11 mouse cellular contexts compared by ENCODE assay signal in the genomic region with DNA sequence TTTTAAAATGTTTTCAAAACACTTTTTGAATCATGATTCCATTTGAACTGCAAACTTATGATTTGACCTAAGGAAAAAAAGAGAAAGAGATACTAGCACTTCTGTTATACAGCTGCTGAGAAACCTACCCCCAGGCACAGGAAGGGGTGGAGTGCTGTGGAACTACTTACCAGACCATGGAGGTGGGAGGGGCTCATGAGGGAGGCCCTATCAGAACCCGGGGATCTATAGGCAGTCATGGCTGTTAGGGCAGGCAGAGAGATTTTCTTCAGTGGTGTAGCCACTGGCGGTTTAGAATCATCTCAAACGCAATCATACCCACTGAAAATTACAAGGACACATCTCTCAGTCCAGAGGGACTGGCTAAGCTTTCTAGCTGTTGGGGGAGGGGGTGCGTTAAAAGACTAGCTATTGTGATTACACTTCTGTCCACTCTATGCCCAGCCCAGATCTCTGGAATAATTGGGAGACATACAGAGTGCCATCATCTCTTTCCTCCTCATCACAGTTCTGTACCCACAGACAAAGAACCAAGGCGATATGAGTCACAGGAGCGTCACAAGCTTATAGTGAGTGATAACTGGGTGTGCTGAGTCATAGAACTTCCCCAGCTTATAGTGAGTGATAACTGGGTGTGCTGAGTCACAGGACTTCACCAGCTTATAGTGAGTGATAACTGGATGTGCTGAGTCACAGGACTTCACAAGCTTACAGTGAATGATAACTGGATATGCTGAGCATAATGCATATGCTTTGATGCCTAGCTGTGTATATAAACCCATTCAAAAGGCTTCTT.
DNase-seq lines count a peak whose midpoint lies in the region; ATAC-seq lines count a peak whose summit lies in the region.
"Had no signal": no experiment of that assay in that cellular context is flagged by ENCODE, and none has a peak within 500 bp of the region (broad histone marks: within the 10 kb centered on the region; RNA-seq: fewer than 3 reads in every experiment).

No protein-coding gene starts in this region.

- peak; percentile 18 for DNase-seq in limb, embryonic 11.5 days (ENCODE audit: low spot score)
- DNase-seq in limb, embryonic 10.5 days (ENCODE audit: low spot score) = no peak
- DNase-seq in NIH3T3 (ENCODE audit: low read depth) = peak; percentile 87
- DNase-seq in cerebellum, adult 9-10 months = no peak
- no peak for DNase-seq in urinary bladder, postnatal 10 days (ENCODE audit: low spot score)
- DNase-seq: lung, adult 2 months; thymus, postnatal 14 days had no signal

- H3K36me3 ChIP-seq in limb, embryonic 11.5 days (ENCODE audit: control insufficient read depth, insufficient read depth, low read length) = no peaks in the 10 kb centered on the region
- H3K36me3 ChIP-seq in limb, embryonic 10.5 days = no peaks in the 10 kb centered on the region
- H3K36me3 ChIP-seq in stomach, embryonic 14.5 days (ENCODE audit: control insufficient read depth, insufficient read depth, low read length) = no peaks in the 10 kb centered on the region
- H3K36me3 ChIP-seq: hindbrain, embryonic 10.5 days had no signal

- no peaks in the 10 kb centered on the region for H3K9me3 ChIP-seq in limb, embryonic 11.5 days (ENCODE audit: control insufficient read depth, low read length)
- no peaks in the 10 kb centered on the region for H3K9me3 ChIP-seq in limb, embryonic 10.5 days (replicated peaks)
- H3K9me3 ChIP-seq in stomach, embryonic 14.5 days (ENCODE audit: control insufficient read depth, low read depth, low read length) = no peaks in the 10 kb centered on the region
- H3K9me3 ChIP-seq: hindbrain, embryonic 10.5 days had no signal

- H3K4me3 ChIP-seq in limb, embryonic 11.5 days (ENCODE audit: low read depth, low read length) = no peak overlapping the region
- H3K4me3 ChIP-seq in limb, embryonic 10.5 days = no peak overlapping the region
- no peak overlapping the region for H3K4me3 ChIP-seq in stomach, embryonic 14.5 days (ENCODE audit: low read depth, low read length)
- H3K4me3 ChIP-seq: hindbrain, embryonic 10.5 days had no signal

- H3K27ac ChIP-seq in limb, embryonic 11.5 days (replicated peaks; ENCODE audit: low read depth, low read length) = no peak overlapping the region
- no peak overlapping the region for H3K27ac ChIP-seq in limb, embryonic 10.5 days
- H3K27ac ChIP-seq in stomach, embryonic 14.5 days (ENCODE audit: low read length) = no peak overlapping the region
- H3K27ac ChIP-seq: hindbrain, embryonic 10.5 days had no signal

- no peaks in the 10 kb centered on the region for H3K4me1 ChIP-seq in limb, embryonic 11.5 days (ENCODE audit: control insufficient read depth, insufficient read depth, low read length)
- H3K4me1 ChIP-seq in limb, embryonic 10.5 days = peaks cover 8% of the 10 kb centered on the region; the same call in 1 of the 2 replicates
- H3K4me1 ChIP-seq in stomach, embryonic 14.5 days (ENCODE audit: control insufficient read depth, insufficient read depth, low read length) = no peaks in the 10 kb centered on the region

- H3K9ac ChIP-seq in limb, embryonic 11.5 days (ENCODE audit: low read length) = no peak overlapping the region
- H3K9ac ChIP-seq in stomach, embryonic 14.5 days (replicated peaks; ENCODE audit: low read depth, low read length) = no peak overlapping the region

- H3K4me2 ChIP-seq in limb, embryonic 11.5 days (ENCODE audit: low read depth, severe bottlenecking) = no peak overlapping the region
- no peak overlapping the region for H3K4me2 ChIP-seq in stomach, embryonic 14.5 days (replicated peaks; ENCODE audit: low read depth, low read length)

- no peak for ATAC-seq in limb, embryonic 11.5 days (ENCODE audit: insufficient number of reproducible peaks, low FRiP score, low TSS enrichment, low read depth)
- peak; percentile 22; the same call in 1 of the 2 replicates for ATAC-seq in granulocyte monocyte progenitor cell, adult 5-6 weeks (replicated peaks; ENCODE audit: poor library complexity, severe bottlenecking)
- peak; percentile 46; the same call in 1 of the 2 replicates for ATAC-seq in stomach, embryonic 14.5 days (ENCODE audit: insufficient number of reproducible peaks, insufficient read depth, low FRiP score, low read depth)
- ATAC-seq in cerebellum, adult (ENCODE audit: insufficient number of reproducible peaks, low FRiP score, low TSS enrichment) = no peak

- WGBS in limb, embryonic 11.5 days = 89% methylated on average over 6 of the region's 6 CpGs
- 90% methylated on average over 6 of the region's 6 CpGs for WGBS in limb, embryonic 10.5 days
- 81% methylated on average over 6 of the region's 6 CpGs for WGBS in stomach, embryonic 14.5 days

- no peaks in the 10 kb centered on the region for H3K27me3 ChIP-seq in limb, embryonic 11.5 days (ENCODE audit: control insufficient read depth, insufficient read depth, low read length)
- H3K27me3 ChIP-seq in limb, embryonic 10.5 days (ENCODE audit: low read depth, poor library complexity, severe bottlenecking) = no peaks in the 10 kb centered on the region
- no peaks in the 10 kb centered on the region for H3K27me3 ChIP-seq in stomach, embryonic 14.5 days (ENCODE audit: control insufficient read depth, insufficient read depth, low read length)

Comparison
In these comparisons a context has a peak if more than half of its experiments do, and no peak if none do; other contexts are left out.
1. DNase-seq: peak in limb, embryonic 11.5 days (single experiment) and NIH3T3 (single experiment); none in limb, embryonic 10.5 days (single experiment), cerebellum, adult 9-10 months (single experiment) and urinary bladder, postnatal 10 days (single experiment).
2. ATAC-seq: peak in granulocyte monocyte progenitor cell, adult 5-6 weeks (single experiment) and stomach, embryonic 14.5 days (single experiment); none in limb, embryonic 11.5 days (single experiment) and cerebellum, adult (single experiment).